Mouse (Mus musculus): ENCODE measurements around the gene Mboat2.

Gene Mboat2

GRCm38 (mm10) chr12:24860436-24860835 lies 29.8 kb downstream of the Mboat2 start:
- no peak for DNase-seq (ENCODE audit: low spot score in 2 of 2)

GRCm38 (mm10) chr12:24863762-24864161 lies 33.1 kb downstream of the Mboat2 start:
- DNase-seq (ENCODE audit: low spot score in 2 of 2) = no peak

- DNase-seq (ENCODE audit: low spot score in 2 of 2) = no peak
Observed at GRCm38 (mm10) chr12:24866645-24867044, 36.0 kb downstream of the Mboat2 start.

- DNase-seq (ENCODE audit: low spot score in 2 of 2) = no peak
Observed at GRCm38 (mm10) chr12:24868694-24869093, 38.0 kb downstream of the Mboat2 start.

GRCm38 (mm10) chr12:24869231-24869630 lies 38.6 kb downstream of the Mboat2 start:
- no peak for DNase-seq (ENCODE audit: low spot score in 2 of 2)

GRCm38 (mm10) chr12:24870901-24871300 lies 40.2 kb downstream of the Mboat2 start:
- DNase-seq (ENCODE audit: low spot score in 2 of 2) = no peak

GRCm38 (mm10) chr12:24872264-24872663 lies 41.6 kb downstream of the Mboat2 start:
- DNase-seq (ENCODE audit: low spot score in 2 of 2) = peak; percentile 65 to 74

GRCm38 (mm10) chr12:24872689-24873088 lies 42.0 kb downstream of the Mboat2 start:
- DNase-seq (ENCODE audit: low spot score in 2 of 2) = peak; percentile 28 to 41

- DNase-seq (ENCODE audit: low spot score in 2 of 2) = no peak
Observed at GRCm38 (mm10) chr12:24875908-24876307, 45.2 kb downstream of the Mboat2 start.

GRCm38 (mm10) chr12:24877231-24877630 lies 46.6 kb downstream of the Mboat2 start:
- no peak for DNase-seq (ENCODE audit: low spot score in 2 of 2)

- no peak for DNase-seq (ENCODE audit: low spot score in 2 of 2)
Observed at GRCm38 (mm10) chr12:24878090-24878489, 47.4 kb downstream of the Mboat2 start.

GRCm38 (mm10) chr12:24878735-24879362 lies 48.2 kb downstream of the Mboat2 start:
- no peak for DNase-seq (ENCODE audit: low spot score in 2 of 2)

- no peak for DNase-seq (ENCODE audit: low spot score in 2 of 2)
Observed at GRCm38 (mm10) chr12:24879613-24880029, 48.9 kb downstream of the Mboat2 start.

- no peak for DNase-seq (ENCODE audit: low spot score in 2 of 2)
Observed at GRCm38 (mm10) chr12:24883279-24883678, 52.6 kb downstream of the Mboat2 start.

GRCm38 (mm10) chr12:24886800-24887199 lies 56.1 kb downstream of the Mboat2 start:
- no peak for DNase-seq (ENCODE audit: low spot score in 2 of 2)

GRCm38 (mm10) chr12:24889371-24890051 lies 58.8 kb downstream of the Mboat2 start:
- DNase-seq (ENCODE audit: low spot score in 2 of 2) = no peak

GRCm38 (mm10) chr12:24890158-24890557 lies 59.5 kb downstream of the Mboat2 start:
- DNase-seq (ENCODE audit: low spot score in 2 of 2) = no peak

- DNase-seq (ENCODE audit: low spot score in 2 of 2) = no peak
Observed at GRCm38 (mm10) chr12:24890684-24891459, 60.2 kb downstream of the Mboat2 start.

GRCm38 (mm10) chr12:24892536-24892935 lies 61.9 kb downstream of the Mboat2 start:
- DNase-seq (ENCODE audit: low spot score in 2 of 2) = no peak

GRCm38 (mm10) chr12:24893777-24894468 lies 63.2 kb downstream of the Mboat2 start:
- DNase-seq (ENCODE audit: low spot score in 2 of 2) = peak; percentile 11 to 40

GRCm38 (mm10) chr12:24895352-24895751 lies 64.7 kb downstream of the Mboat2 start:
- no peak for DNase-seq (ENCODE audit: low spot score in 2 of 2)

- no peak for DNase-seq (ENCODE audit: low spot score in 2 of 2)
Observed at GRCm38 (mm10) chr12:24897354-24897753, 66.7 kb downstream of the Mboat2 start.
